ENCODE assay signal across 17 mouse cellular contexts in genomic region chr13:44235236-44235635, GRCm38 (mm10).
DNase-seq lines count a peak whose midpoint lies in the region; ATAC-seq and TF ChIP-seq lines count a peak whose summit lies in the region.
"Had no signal": no experiment of that assay in that cellular context is flagged by ENCODE, and none has a peak within 500 bp of the region (broad histone marks: within the 10 kb centered on the region; RNA-seq: fewer than 3 reads in every experiment).

No protein-coding gene starts in this region.

- H3K27ac ChIP-seq in heart, postnatal 0 days (ENCODE audit: low read depth) = peak overlapping the region; percentile 46; the same call in 1 of the 2 replicates
- H3K27ac ChIP-seq in midbrain, postnatal 0 days (ENCODE audit: low read depth, low read length) = no peak overlapping the region
- H3K27ac ChIP-seq: embryonic facial prominence, embryonic 10.5 days; forebrain, embryonic 13.5 days; heart, embryonic 10.5 days; hindbrain, embryonic 13.5 days had no signal

- TF ChIP-seq EP300 in heart, postnatal 0 days (IDR thresholded peaks at IDR 0.05; ENCODE audit: low read depth) = no peak

- 66% methylated on average over 5 of the region's 5 CpGs for WGBS in heart, postnatal 0 days
- 69% methylated on average over 5 of the region's 5 CpGs for WGBS in midbrain, postnatal 0 days

- H3K9me3 ChIP-seq in heart, postnatal 0 days (replicated peaks; ENCODE audit: control insufficient read depth, low read length) = no peaks in the 10 kb centered on the region
- H3K9me3 ChIP-seq in midbrain, postnatal 0 days (ENCODE audit: low read length) = no peaks in the 10 kb centered on the region
- H3K9me3 ChIP-seq: embryonic facial prominence, embryonic 10.5 days; forebrain, embryonic 13.5 days; heart, embryonic 10.5 days; hindbrain, embryonic 13.5 days had no signal

- peaks cover 30% of the 10 kb centered on the region for H3K4me1 ChIP-seq in heart, postnatal 0 days (ENCODE audit: control insufficient read depth, insufficient read depth)
- no peaks in the 10 kb centered on the region for H3K4me1 ChIP-seq in midbrain, postnatal 0 days (ENCODE audit: insufficient read depth, low read length)

- ATAC-seq in heart, postnatal 0 days (ENCODE audit: insufficient read depth, low read depth) = no peak
- ATAC-seq in midbrain, postnatal 0 days (ENCODE audit: low FRiP score) = no peak
- ATAC-seq: forebrain, embryonic 13.5 days; forebrain, postnatal 0 days had no signal

- no peaks in the 10 kb centered on the region for H3K36me3 ChIP-seq in heart, postnatal 0 days (replicated peaks; ENCODE audit: control insufficient read depth, insufficient read depth, low read length)
- no peaks in the 10 kb centered on the region for H3K36me3 ChIP-seq in midbrain, postnatal 0 days (ENCODE audit: insufficient read depth, low read length)
- H3K36me3 ChIP-seq: embryonic facial prominence, embryonic 10.5 days; heart, embryonic 10.5 days; hindbrain, embryonic 13.5 days had no signal

- no peak overlapping the region for H3K4me3 ChIP-seq in heart, postnatal 0 days (ENCODE audit: low read depth, low read length)
- no peak overlapping the region for H3K4me3 ChIP-seq in midbrain, postnatal 0 days (ENCODE audit: low read depth, low read length)
- H3K4me3 ChIP-seq: embryonic facial prominence, embryonic 10.5 days; forebrain, embryonic 13.5 days; heart, embryonic 10.5 days; hindbrain, embryonic 13.5 days had no signal

- no peak for TF ChIP-seq CTCF in heart, postnatal 0 days (IDR thresholded peaks at IDR 0.05; ENCODE audit: low read depth)
- no peak for TF ChIP-seq CTCF in midbrain, postnatal 0 days (IDR thresholded peaks at IDR 0.05)

- H3K27me3 ChIP-seq in heart, postnatal 0 days (ENCODE audit: control insufficient read depth, insufficient read depth, low read length) = no peaks in the 10 kb centered on the region
- H3K27me3 ChIP-seq in midbrain, postnatal 0 days (ENCODE audit: insufficient read depth, low read length) = no peaks in the 10 kb centered on the region

- no peak for DNase-seq in heart, postnatal 0 days (ENCODE audit: low spot score)
- no peak for DNase-seq in heart, adult 8-10 months (ENCODE audit: low spot score)
- peak; percentile 45 for DNase-seq in right cerebral cortex, adult 18-20 months
- no peak for DNase-seq in right cerebral cortex, postnatal 4 days
- peak; percentile 23 for DNase-seq in thymus, postnatal 25 days
- no peak for DNase-seq in thymus, postnatal 0 days (ENCODE audit: low spot score)
- DNase-seq in thymus, postnatal 4 days = peak; percentile 26
- no peak for DNase-seq in midbrain, postnatal 0 days (ENCODE audit: low spot score)
- DNase-seq: adrenal gland, postnatal 25 days; cerebellum, adult 2 months; cerebellum, postnatal 10 days; forebrain, postnatal 0 days; gastrocnemius, postnatal 36 days had no signal

- H3K9ac ChIP-seq in heart, postnatal 0 days (replicated peaks; ENCODE audit: low read depth, low read length) = no peak overlapping the region
- H3K9ac ChIP-seq in midbrain, postnatal 0 days (replicated peaks; ENCODE audit: low read length, poor library complexity, severe bottlenecking) = no peak overlapping the region
- H3K9ac ChIP-seq: forebrain, embryonic 13.5 days; forebrain, postnatal 0 days; hindbrain, embryonic 13.5 days had no signal

- no peak overlapping the region for H3K4me2 ChIP-seq in heart, postnatal 0 days (ENCODE audit: low read depth, low read length)
- no peak overlapping the region for H3K4me2 ChIP-seq in midbrain, postnatal 0 days (ENCODE audit: low read depth, low read length, poor library complexity, severe bottlenecking)
- H3K4me2 ChIP-seq: forebrain, embryonic 13.5 days; hindbrain, embryonic 13.5 days had no signal

Comparison
In these comparisons a context has a peak if more than half of its experiments do, and no peak if none do; other contexts are left out.
1. DNase-seq: peak in right cerebral cortex, adult 18-20 months (single experiment), thymus, postnatal 25 days (single experiment) and thymus, postnatal 4 days (single experiment); none in heart, postnatal 0 days (single experiment), heart, adult 8-10 months (single experiment), right cerebral cortex, postnatal 4 days (single experiment), thymus, postnatal 0 days (single experiment) and midbrain, postnatal 0 days (single experiment).